Mouse (Mus musculus): ENCODE results near the gene Fam228a.

DNA sequence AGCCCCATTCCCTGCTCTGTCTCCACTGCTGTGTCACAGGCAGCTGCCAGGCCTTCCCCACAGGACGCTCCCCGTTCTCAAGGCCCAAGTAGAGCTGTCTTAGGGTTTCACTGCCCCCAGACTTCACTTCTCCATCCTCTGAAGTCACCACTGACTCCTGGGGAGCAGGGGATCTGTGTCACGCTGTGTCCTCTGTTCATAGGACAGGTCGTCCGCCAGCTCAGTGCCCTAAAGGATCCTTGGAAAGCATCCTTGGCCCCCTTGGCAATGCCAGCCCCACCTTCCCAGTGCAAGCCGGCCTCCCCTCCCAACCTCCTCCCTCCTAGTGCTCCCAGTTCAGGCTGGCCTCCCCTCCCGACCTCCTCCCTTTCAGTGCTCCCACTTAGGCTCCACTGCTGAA is 28.3 kb downstream of the Fam228a start:
- TF ChIP-seq POLR2A (IDR thresholded peaks at IDR 0.05; ENCODE audit: borderline replicate concordance, extremely low read depth, low read depth, low read length): no peak
- no peak for TF ChIP-seq CTCF (IDR thresholded peaks at IDR 0.05; ENCODE audit: insufficient read depth, low read length)
